Mouse (Mus musculus) limb, embryonic 15.5 days (tissue): Measurements from ENCODE around the gene Prpf19. TPM values are rescaled to one million over a fixed set of nuclear protein-coding genes. Genes with fewer than 3 reads are reported as not detected.

Experiments
- ATAC-seq: fragments of 200-750 bp; cut with Nextera tagmentation; 2 replicates; pipeline ENCODE4 v1.8.0; 2017; ENCODE audit warnings: low read depth, moderate TSS enrichment; ENCODE audit not compliant: insufficient number of reproducible peaks, low FRiP score, low TSS enrichment
- H3K27ac ChIP-seq: fragments of 300-500 bp; sonication (generic); 2 replicates; pipeline ENCODE4 v1.5.1; 2015; ENCODE audit warnings: moderate library complexity, mild to moderate bottlenecking, inconsistent platforms
- H3K27me3 ChIP-seq: fragments of 300-500 bp; sonication (generic); 2 replicates; pipeline ENCODE4 v1.6.1; 2015; ENCODE audit warnings: inconsistent platforms
- H3K36me3 ChIP-seq: fragments of 300-500 bp; sonication (generic); 2 replicates; pipeline ENCODE4 v1.6.1; 2015; ENCODE audit warnings: inconsistent platforms
- H3K4me1 ChIP-seq: fragments of 300-500 bp; sonication (generic); 2 replicates; pipeline ENCODE4 v1.6.1; 2015; ENCODE audit warnings: inconsistent platforms
- H3K4me2 ChIP-seq: fragments of 300-500 bp; sonication (generic); 2 replicates; pipeline ENCODE4 v1.6.1; 2015; ENCODE audit warnings: mild to moderate bottlenecking, inconsistent platforms
- H3K4me3 ChIP-seq: fragments of 300-500 bp; sonication (generic); 2 replicates; pipeline ENCODE4 v1.5.1; 2015; ENCODE audit warnings: mild to moderate bottlenecking, inconsistent platforms
- H3K9ac ChIP-seq: fragments of 300-500 bp; sonication (generic); 2 replicates; pipeline ENCODE4 v1.6.1; 2015; ENCODE audit warnings: inconsistent platforms
- H3K9me3 ChIP-seq: fragments of 300-500 bp; sonication (generic); 2 replicates; pipeline ENCODE4 v1.6.1; 2016; ENCODE audit warnings: inconsistent platforms
- WGBS: fragments of 180-500 bp; shearing (Covaris S2); methylation state at CpG from one replicate; pipeline ENCODE4 v1.1.7; 2015; 5-methylcytosine and 5-hydroxymethylcytosine counted together
- polyA plus RNA-seq: library from polyadenylated mRNA; unstranded; fragments of >200 nt; fragmentation: Nextera tagmentation; extraction: Ambion mirVana; gene quantifications from 2 replicates; pipeline ENCODE4 v1.2.1, GENCODE M21; 2015

The Prpf19 gene
- polyA plus RNA-seq, 1 experiment from 2014 or later = 40.6 TPM

- H3K4me2 ChIP-seq = peak within 1 kb of the TSS; percentile 81
- WGBS = 2% methylated on average over 8 of the region's 8 CpGs
- H3K9ac ChIP-seq = peak within 1 kb of the TSS; percentile 85
- H3K4me1 ChIP-seq = peaks cover 30% of the 10 kb centered on the region
- H3K27me3 ChIP-seq = no peaks in the 10 kb centered on the region
- H3K27ac ChIP-seq = peak within 1 kb of the TSS; percentile 93
- peaks cover 57% of the 10 kb centered on the region for H3K36me3 ChIP-seq
- peak within 1 kb of the TSS; percentile 85 for H3K4me3 ChIP-seq
- H3K9me3 ChIP-seq = no peaks in the 10 kb centered on the region
- ATAC-seq = no peak
Observed at GRCm38 (mm10) chr19:10869886-10870527, 25.0 kb upstream of the Prpf19 start, which contains the start of gene Tmem132a. Gene Tmem132a (minus strand): TSS chr19:10869940.

GRCm38 (mm10) chr19:10870676-10871075 lies 24.4 kb upstream of the Prpf19 start:
- H3K36me3 ChIP-seq = peaks cover 54% of the 10 kb centered on the region

GRCm38 (mm10) chr19:10871328-10871961 lies 23.6 kb upstream of the Prpf19 start:
- peaks cover 30% of the 10 kb centered on the region for H3K4me1 ChIP-seq
- ATAC-seq = no peak
- H3K9ac ChIP-seq = no peak overlapping the region
- no peaks in the 10 kb centered on the region for H3K27me3 ChIP-seq
- H3K4me2 ChIP-seq = no peak overlapping the region
- WGBS = 75% methylated on average over 14 of the region's 14 CpGs
- no peak overlapping the region for H3K4me3 ChIP-seq
- peaks cover 48% of the 10 kb centered on the region for H3K36me3 ChIP-seq
- no peak overlapping the region for H3K27ac ChIP-seq
- H3K9me3 ChIP-seq = no peaks in the 10 kb centered on the region

More at GRCm38 (mm10) chr19:10870676-10871075, 24.4 kb upstream of the Prpf19 start:
- H3K4me2 ChIP-seq = no peak overlapping the region
- 85% methylated on average over 3 of the region's 3 CpGs for WGBS
- no peaks in the 10 kb centered on the region for H3K9me3 ChIP-seq
- no peak overlapping the region for H3K4me3 ChIP-seq
- ATAC-seq = no peak
- H3K27me3 ChIP-seq = no peaks in the 10 kb centered on the region
- peaks cover 30% of the 10 kb centered on the region for H3K4me1 ChIP-seq
- peak overlapping the region; percentile 93 for H3K27ac ChIP-seq
- H3K9ac ChIP-seq = no peak overlapping the region

- H3K4me2 ChIP-seq = no peak overlapping the region
- H3K27me3 ChIP-seq = no peaks in the 10 kb centered on the region
- no peak overlapping the region for H3K4me3 ChIP-seq
- no peak for ATAC-seq
- no peaks in the 10 kb centered on the region for H3K9me3 ChIP-seq
- H3K4me1 ChIP-seq = peaks cover 17% of the 10 kb centered on the region
- WGBS = 87% methylated on average over 7 of the region's 7 CpGs
- no peak overlapping the region for H3K27ac ChIP-seq
- H3K36me3 ChIP-seq = peaks cover 22% of the 10 kb centered on the region
- no peak overlapping the region for H3K9ac ChIP-seq
Observed at GRCm38 (mm10) chr19:10878201-10878837, 16.7 kb upstream of the Prpf19 start.

- H3K9me3 ChIP-seq = no peaks in the 10 kb centered on the region
- H3K9ac ChIP-seq = peak overlapping the region; percentile 60; the same call in 1 of the 2 replicates
- H3K27me3 ChIP-seq = no peaks in the 10 kb centered on the region
- 38% methylated on average over 7 of the region's 7 CpGs for WGBS
- peak overlapping the region; percentile 68 for H3K4me3 ChIP-seq
- ATAC-seq = 0 out of 2 replicates have a peak, but pooled peaks have one; percentile 15
- H3K27ac ChIP-seq = peak overlapping the region; percentile 63
- peak overlapping the region; percentile 91 for H3K4me2 ChIP-seq
- 0 out of 2 replicates have a peak, but pooled peaks cover 7% of the 10 kb centered on the region for H3K36me3 ChIP-seq
- peaks cover 17% of the 10 kb centered on the region for H3K4me1 ChIP-seq
Observed at GRCm38 (mm10) chr19:10880085-10880974, 14.7 kb upstream of the Prpf19 start.

GRCm38 (mm10) chr19:10880975-10881425 lies 14.0 kb upstream of the Prpf19 start:
- Histone ChIP-seq H3K4me2 (peak overlapping the region; percentile 91), H3K9me3 (no peaks in the 10 kb centered on the region), H3K27ac (peak overlapping the region; percentile 98), H3K4me3 (peak overlapping the region; percentile 68), H3K27me3 (no peaks in the 10 kb centered on the region), H3K9ac (peak overlapping the region; percentile 60), H3K4me1 (peaks cover 17% of the 10 kb centered on the region), H3K36me3 (0 out of 2 replicates have a peak, but pooled peaks cover 7% of the 10 kb centered on the region)
- 3% methylated on average over 13 of the region's 14 CpGs for WGBS
- ATAC-seq = peak; percentile 48

- peak; percentile 86 for ATAC-seq
- peak within 1 kb of the TSS; percentile 91 for H3K4me2 ChIP-seq
Observed at GRCm38 (mm10) chr19:10881426-10882154, 13.4 kb upstream of the Prpf19 start, which contains the start of gene Tmem109. Gene Tmem109 (minus strand): TSS chr19:10882001.

GRCm38 (mm10) chr19:10892201-10892600 lies 2.8 kb upstream of the Prpf19 start:
- no peak overlapping the region for H3K27ac ChIP-seq
- H3K4me1 ChIP-seq = peaks cover 13% of the 10 kb centered on the region
- H3K9ac ChIP-seq = no peak overlapping the region
- WGBS = 90% methylated on average over 3 of the region's 3 CpGs
- no peak for ATAC-seq
- H3K4me2 ChIP-seq = no peak overlapping the region
- H3K9me3 ChIP-seq = no peaks in the 10 kb centered on the region
- no peak overlapping the region for H3K4me3 ChIP-seq
- H3K36me3 ChIP-seq = no peaks in the 10 kb centered on the region
- no peaks in the 10 kb centered on the region for H3K27me3 ChIP-seq

More at GRCm38 (mm10) chr19:10881426-10882154, 13.4 kb upstream of the Prpf19 start, which contains the start of gene Tmem109:
- H3K27me3 ChIP-seq = no peaks in the 10 kb centered on the region
- H3K36me3 ChIP-seq = 0 out of 2 replicates have a peak, but pooled peaks cover 7% of the 10 kb centered on the region
- H3K4me1 ChIP-seq = peaks cover 17% of the 10 kb centered on the region
- peak within 1 kb of the TSS; percentile 98 for H3K27ac ChIP-seq
- H3K9me3 ChIP-seq = no peaks in the 10 kb centered on the region
- peak within 1 kb of the TSS; percentile 60 for H3K9ac ChIP-seq
- H3K4me3 ChIP-seq = peak within 1 kb of the TSS; percentile 68
- WGBS = under 1% methylated on average over 49 of the region's 49 CpGs

GRCm38 (mm10) chr19:10895708-10896107 lies 677 bp downstream of the Prpf19 start:
- Histone ChIP-seq H3K4me1 (peaks cover 13% of the 10 kb centered on the region), H3K9ac (peak overlapping the region; percentile 90)
- WGBS = under 1% methylated on average over 16 of the region's 16 CpGs

GRCm38 (mm10) chr19:10896849-10897248 lies 1.8 kb downstream of the Prpf19 start:
- peak overlapping the region; percentile 83 for H3K4me3 ChIP-seq
- no peak for ATAC-seq

More at GRCm38 (mm10) chr19:10895708-10896107, 677 bp downstream of the Prpf19 start:
- Histone ChIP-seq H3K4me3 (peak overlapping the region; percentile 83), H3K27me3 (no peaks in the 10 kb centered on the region), H3K4me2 (peak overlapping the region; percentile 74), H3K36me3 (peaks cover 28% of the 10 kb centered on the region), H3K9me3 (no peaks in the 10 kb centered on the region), H3K27ac (peak overlapping the region; percentile 94)
- ATAC-seq = no peak

More at GRCm38 (mm10) chr19:10896849-10897248, 1.8 kb downstream of the Prpf19 start:
- no peaks in the 10 kb centered on the region for H3K27me3 ChIP-seq
- no peaks in the 10 kb centered on the region for H3K9me3 ChIP-seq
- H3K9ac ChIP-seq = no peak overlapping the region
- peaks cover 39% of the 10 kb centered on the region for H3K36me3 ChIP-seq
- H3K27ac ChIP-seq = no peak overlapping the region
- peaks cover 13% of the 10 kb centered on the region for H3K4me1 ChIP-seq
- H3K4me2 ChIP-seq = peak overlapping the region; percentile 74; the same call in 1 of the 2 replicates
- 83% methylated on average over 7 of the region's 7 CpGs for WGBS
